Mouse (Mus musculus) liver, adult 2 months (tissue): ENCODE results near the gene Itga8.

Experiments
- CTCF ChIP-seq: fragments of 200-500 bp; IDR thresholded peaks from 2 replicates; pipeline ENCODE4 v1.5.1; 2011; ENCODE audit warnings: low read depth, low read length, control low read depth
- POLR2A ChIP-seq: fragments of 200-500 bp; IDR thresholded peaks from 2 replicates; pipeline ENCODE4 v1.6.1; 2011; ENCODE audit warnings: low read length, control low read depth; ENCODE audit not compliant: insufficient read depth; ENCODE audit errors: extremely low read depth

DNA sequence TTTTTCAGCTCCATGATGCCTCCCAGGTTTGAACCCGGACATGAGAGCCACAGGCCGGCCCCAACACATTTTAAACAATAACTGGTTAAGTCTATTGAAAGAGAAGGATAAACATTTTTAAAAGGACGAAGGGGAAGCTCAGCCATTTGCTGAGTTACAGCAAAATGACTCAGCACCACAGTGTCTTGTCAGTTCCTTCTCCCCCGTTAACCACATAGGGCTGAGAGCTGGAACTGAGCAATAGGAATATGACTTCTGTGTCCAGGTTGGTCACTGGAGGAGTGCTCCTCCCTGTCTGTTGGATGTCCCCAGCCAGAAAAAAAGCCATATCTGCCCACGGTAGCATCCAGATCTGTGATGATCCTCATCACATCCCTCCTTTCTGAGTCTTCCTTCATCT lies 95.4 kb downstream of the Itga8 start:
- TF ChIP-seq CTCF (no peak), POLR2A (no peak)
